ENCODE assay signal across 8 mouse cellular contexts in the genomic region with DNA sequence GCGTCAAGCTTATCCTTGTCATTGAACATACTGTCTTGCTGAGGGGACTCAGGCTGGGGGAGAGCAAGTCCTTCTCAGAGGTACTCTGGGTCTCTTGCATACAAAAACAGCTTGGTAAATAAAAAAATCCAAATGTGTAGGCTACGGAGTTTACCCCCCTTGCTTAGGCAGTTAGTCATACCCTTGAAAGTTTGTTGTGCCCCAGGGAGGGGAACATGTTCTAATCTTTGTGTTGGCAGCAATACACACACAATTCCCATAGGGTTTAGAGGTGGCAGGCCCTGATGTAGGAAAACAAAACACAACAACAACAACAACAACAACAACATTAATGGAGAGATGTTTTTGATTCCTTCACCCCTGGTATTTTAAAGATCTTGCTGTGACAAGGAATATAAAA. TPM values are rescaled to one million over a fixed set of nuclear protein-coding genes. Genes with fewer than 3 reads are reported as not detected.
DNase-seq lines count a peak whose midpoint lies in the region; ATAC-seq and TF ChIP-seq lines count a peak whose summit lies in the region.

No protein-coding gene starts in this region.

- 0 out of 4 replicates have a peak, but pooled peaks of 1 of the 2 experiments have one; percentile 3 for TF ChIP-seq EP300 in MEL (IDR thresholded peaks at IDR 0.05; ENCODE audit: low read depth in 1 of 2, low read length in 2 of 2)

- H3K9ac ChIP-seq in MEL (ENCODE audit: control insufficient read depth, low read depth, low read length, poor library complexity, severe bottlenecking), result peak overlapping the region; percentile 96
- peak overlapping the region; percentile 69 for H3K9ac ChIP-seq in forebrain, postnatal 0 days
- H3K9ac ChIP-seq in midbrain, embryonic 11.5 days (ENCODE audit: low read length), result peak overlapping the region; percentile 95

- no peaks in the 10 kb centered on the region for H3K36me3 ChIP-seq in kidney, adult 2 months (ENCODE audit: control insufficient read depth, insufficient read depth, low read length)
- H3K36me3 ChIP-seq in MEL (ENCODE audit: control insufficient read depth in 1 of 2, insufficient read depth in 2 of 2, low read length in 2 of 2), result peaks cover 0 to 38% of the 10 kb centered on the region in 2 experiments; a peak in 2 of 4 replicates
- H3K36me3 ChIP-seq in forebrain, postnatal 0 days (ENCODE audit: insufficient read depth), result no peaks in the 10 kb centered on the region
- no peaks in the 10 kb centered on the region for H3K36me3 ChIP-seq in midbrain, embryonic 11.5 days (ENCODE audit: control insufficient read depth, insufficient read depth, low read length)

- no peak for TF ChIP-seq CTCF in kidney, adult 2 months (conservative IDR thresholded peaks at IDR 0.05; ENCODE audit: insufficient read depth, insufficient read length, low read depth, low read length)
- no peak for TF ChIP-seq CTCF in MEL (IDR thresholded peaks at IDR 0.05 in 2 of 3, conservative IDR thresholded peaks at IDR 0.05 in 1 of 3; ENCODE audit: control insufficient read depth in 1 of 3, insufficient read depth in 1 of 3, low read depth in 2 of 3, low read length in 3 of 3, poor library complexity in 1 of 3, severe bottlenecking in 1 of 3)
- no peak for TF ChIP-seq CTCF in forebrain, postnatal 0 days (IDR thresholded peaks at IDR 0.05; ENCODE audit: low read depth)

- H3K4me3 ChIP-seq in kidney, adult 2 months (ENCODE audit: insufficient read depth, low read depth, low read length), result peak overlapping the region; percentile 77
- peak overlapping the region; percentile 72 to 90 for H3K4me3 ChIP-seq in MEL (ENCODE audit: control insufficient read depth in 1 of 2, insufficient read depth in 1 of 2, low read depth in 2 of 2, low read length in 2 of 2)
- H3K4me3 ChIP-seq in forebrain, postnatal 0 days (ENCODE audit: low read depth, low read length), result peak overlapping the region; percentile 91
- H3K4me3 ChIP-seq in midbrain, embryonic 11.5 days (ENCODE audit: low read depth, low read length), result peak overlapping the region; percentile 83

- no peak for DNase-seq in kidney, adult 2 months
- no peak for DNase-seq in kidney, postnatal 10 days
- peak; percentile 75 for DNase-seq in MEL (ENCODE audit: low read depth, low spot score)
- no peak for DNase-seq in forebrain, postnatal 0 days
- no peak for DNase-seq in midbrain, embryonic 11.5 days (ENCODE audit: low spot score, missing footprints)
- DNase-seq in gastrocnemius, adult 8-10 months (ENCODE audit: low spot score in 2 of 2), result no peak
- DNase-seq in gastrocnemius, postnatal 4 days (ENCODE audit: low spot score in 2 of 2), result no peak
- DNase-seq in kidney, adult 18-20 months, result no peak

- no peak for TF ChIP-seq POLR2A in kidney, adult 2 months (IDR thresholded peaks at IDR 0.05; ENCODE audit: low read depth, low read length)
- TF ChIP-seq POLR2A in MEL (IDR thresholded peaks at IDR 0.05; ENCODE audit: control insufficient read depth in 1 of 2, insufficient read depth in 1 of 2, low read depth in 1 of 2, low read length in 2 of 2, poor library complexity in 1 of 2), result no peak

- no peak for ATAC-seq in forebrain, postnatal 0 days
- no peak for ATAC-seq in midbrain, embryonic 11.5 days (ENCODE audit: low FRiP score)

- TF ChIP-seq RAD21 in MEL (IDR thresholded peaks at IDR 0.05; ENCODE audit: low read depth, low read length), result no peak

- no peaks in the 10 kb centered on the region for H3K27me3 ChIP-seq in kidney, adult 2 months (replicated peaks; ENCODE audit: control insufficient read depth, insufficient read depth, low read length)
- no peaks in the 10 kb centered on the region for H3K27me3 ChIP-seq in MEL (ENCODE audit: control insufficient read depth in 1 of 2, insufficient read depth in 2 of 2, low read length in 2 of 2)
- H3K27me3 ChIP-seq in forebrain, postnatal 0 days (ENCODE audit: insufficient read depth, low read length), result no peaks in the 10 kb centered on the region
- H3K27me3 ChIP-seq in midbrain, embryonic 11.5 days (ENCODE audit: control insufficient read depth, insufficient read depth, low read length), result no peaks in the 10 kb centered on the region

- peaks cover 9% of the 10 kb centered on the region for H3K4me1 ChIP-seq in kidney, adult 2 months (ENCODE audit: control insufficient read depth, insufficient read depth, low read length)
- peaks cover 11 to 25% of the 10 kb centered on the region in 2 experiments for H3K4me1 ChIP-seq in MEL (ENCODE audit: control insufficient read depth in 1 of 2, insufficient read depth in 2 of 2, low read length in 2 of 2)
- H3K4me1 ChIP-seq in forebrain, postnatal 0 days (ENCODE audit: insufficient read depth), result peaks cover 7% of the 10 kb centered on the region
- H3K4me1 ChIP-seq in midbrain, embryonic 11.5 days (ENCODE audit: control insufficient read depth, insufficient read depth, low read length), result peaks cover 10% of the 10 kb centered on the region

- WGBS in kidney, adult 2 months, result 15% methylated on average over 2 of the region's 2 CpGs
- 0% methylated on average over 2 of the region's 2 CpGs for WGBS in forebrain, postnatal 0 days
- 2% methylated on average over 2 of the region's 2 CpGs for WGBS in midbrain, embryonic 11.5 days

- peak overlapping the region; percentile 76 for H3K4me2 ChIP-seq in forebrain, postnatal 0 days (ENCODE audit: low read depth)
- peak overlapping the region; percentile 77 for H3K4me2 ChIP-seq in midbrain, embryonic 11.5 days

- no peaks in the 10 kb centered on the region for H3K9me3 ChIP-seq in MEL (replicated peaks; ENCODE audit: insufficient read depth, low read length)
- H3K9me3 ChIP-seq in forebrain, postnatal 0 days (ENCODE audit: low read length), result no peaks in the 10 kb centered on the region
- H3K9me3 ChIP-seq in midbrain, embryonic 11.5 days (ENCODE audit: control insufficient read depth, low read length), result no peaks in the 10 kb centered on the region

- no peak overlapping the region for H3K27ac ChIP-seq in kidney, adult 2 months (ENCODE audit: insufficient read depth, low read depth, low read length)
- peak overlapping the region; percentile 70 for H3K27ac ChIP-seq in MEL (ENCODE audit: control insufficient read depth, low read depth, low read length)
- peak overlapping the region; percentile 94 for H3K27ac ChIP-seq in forebrain, postnatal 0 days (ENCODE audit: low read depth, low read length)
- no peak overlapping the region for H3K27ac ChIP-seq in midbrain, embryonic 11.5 days (ENCODE audit: low read depth, low read length)

- H3K79me2 ChIP-seq in MEL (ENCODE audit: control insufficient read depth, insufficient read depth, low read length, poor library complexity), result peaks cover 33% of the 10 kb centered on the region

TF ChIP-seq in MEL, 35 proteins besides CTCF, POLR2A, EP300 and RAD21:
- TF ChIP-seq TAL1 (IDR thresholded peaks at IDR 0.05; ENCODE audit: low read length) (0 out of 2 replicates have a peak, but pooled peaks have one; percentile 3), MAFK (IDR thresholded peaks at IDR 0.05; ENCODE audit: borderline replicate concordance, low read depth, low read length) (no peak)

RNA-seq across cellular contexts. Expression of a gene that starts 2.3 kb away (rescaled TPM):
- 18.1 and 19.4 TPM in 2 replicates for polyA plus RNA-seq in kidney, adult 2 months (2012; rRNA removed)
- 12.6 and 14.3 TPM in 2 replicates for total RNA-seq in MEL (2012; rRNA removed)
- polyA plus RNA-seq in MEL (2012; ENCODE audit: insufficient read depth in 1 of 2, insufficient read length in 2 of 2, low read depth in 1 of 2, low replicate concordance in 2 of 2, missing spikeins in 1 of 2), result 10 to 100 TPM in 1 of 2 experiments, not detected in 1; 38.4 TPM
- 167 and 234 TPM in 2 replicates for total RNA-seq in forebrain, postnatal 0 days (2014; rRNA removed)
- 249 and 268 TPM in 2 replicates for polyA plus RNA-seq in forebrain, postnatal 0 days (2015; fragmentation: Nextera tagmentation; extraction: Ambion mirVana)
- 164 and 167 TPM in 2 replicates for polyA plus RNA-seq in midbrain, embryonic 11.5 days (2014; fragmentation: Nextera tagmentation; extraction: Ambion mirVana)
- 10 to 100 TPM; 15.5 to 21.7 (median 17.8) TPM for total RNA-seq in gastrocnemius, adult 8-10 months (2022)
- total RNA-seq in gastrocnemius, postnatal 4 days (2021), result 10 to 100 TPM; 39.4 to 48.4 TPM

Comparison
In these comparisons a context has a peak if more than half of its experiments do, and no peak if none do; other contexts are left out.
1. H3K27ac ChIP-seq: peak in MEL (single experiment) and forebrain, postnatal 0 days (single experiment); none in kidney, adult 2 months (single experiment) and midbrain, embryonic 11.5 days (single experiment).
2. Peak in every context shown above with its lines, with median percentiles within 50 percentile points of each other: H3K4me3 ChIP-seq and H3K9ac ChIP-seq.